Mouse (Mus musculus) limb, embryonic 15.5 days (tissue): ENCODE measurements around the gene Pou2f1. TPM values are rescaled to one million over a fixed set of nuclear protein-coding genes. Genes with fewer than 3 reads are reported as not detected.

Source experiments
- ATAC-seq: fragments of 200-750 bp; cut with Nextera tagmentation; 2 replicates; pipeline ENCODE4 v1.8.0; 2017; ENCODE audit warnings: low read depth, moderate TSS enrichment; ENCODE audit not compliant: insufficient number of reproducible peaks, low FRiP score, low TSS enrichment
- H3K27ac ChIP-seq: fragments of 300-500 bp; sonication (generic); 2 replicates; pipeline ENCODE4 v1.5.1; 2015; ENCODE audit warnings: moderate library complexity, mild to moderate bottlenecking, inconsistent platforms
- H3K27me3 ChIP-seq: fragments of 300-500 bp; sonication (generic); 2 replicates; pipeline ENCODE4 v1.6.1; 2015; ENCODE audit warnings: inconsistent platforms
- H3K36me3 ChIP-seq: fragments of 300-500 bp; sonication (generic); 2 replicates; pipeline ENCODE4 v1.6.1; 2015; ENCODE audit warnings: inconsistent platforms
- H3K4me1 ChIP-seq: fragments of 300-500 bp; sonication (generic); 2 replicates; pipeline ENCODE4 v1.6.1; 2015; ENCODE audit warnings: inconsistent platforms
- H3K4me2 ChIP-seq: fragments of 300-500 bp; sonication (generic); 2 replicates; pipeline ENCODE4 v1.6.1; 2015; ENCODE audit warnings: mild to moderate bottlenecking, inconsistent platforms
- H3K4me3 ChIP-seq: fragments of 300-500 bp; sonication (generic); 2 replicates; pipeline ENCODE4 v1.5.1; 2015; ENCODE audit warnings: mild to moderate bottlenecking, inconsistent platforms
- H3K9ac ChIP-seq: fragments of 300-500 bp; sonication (generic); 2 replicates; pipeline ENCODE4 v1.6.1; 2015; ENCODE audit warnings: inconsistent platforms
- H3K9me3 ChIP-seq: fragments of 300-500 bp; sonication (generic); 2 replicates; pipeline ENCODE4 v1.6.1; 2016; ENCODE audit warnings: inconsistent platforms
- WGBS: fragments of 180-500 bp; shearing (Covaris S2); methylation state at CpG from one replicate; pipeline ENCODE4 v1.1.7; 2015; 5-methylcytosine and 5-hydroxymethylcytosine counted together
- polyA plus RNA-seq: library from polyadenylated mRNA; unstranded; fragments of >200 nt; fragmentation: Nextera tagmentation; extraction: Ambion mirVana; gene quantifications from 2 replicates; pipeline ENCODE4 v1.2.1, GENCODE M21; 2015

Pou2f1 gene
- polyA plus RNA-seq, 1 experiment from 2014 or later: 9.5 TPM

GRCm38 (mm10) chr1:165976672-165977448 lies 25.6 kb downstream of the Pou2f1 start:
- no peak overlapping the region for H3K4me3 ChIP-seq
- WGBS: 61% methylated on average over 7 of the region's 7 CpGs
- no peak overlapping the region for H3K27ac ChIP-seq
- H3K4me2 ChIP-seq: no peak overlapping the region
- H3K4me1 ChIP-seq: 0 out of 2 replicates have a peak, but pooled peaks cover 5% of the 10 kb centered on the region
- H3K36me3 ChIP-seq: no peaks in the 10 kb centered on the region
- no peaks in the 10 kb centered on the region for H3K9me3 ChIP-seq
- ATAC-seq: no peak
- H3K9ac ChIP-seq: no peak overlapping the region
- no peaks in the 10 kb centered on the region for H3K27me3 ChIP-seq

- ATAC-seq: no peak
- H3K4me1 ChIP-seq: no peaks in the 10 kb centered on the region
- no peak overlapping the region for H3K4me3 ChIP-seq
- no peak overlapping the region for H3K4me2 ChIP-seq
- H3K36me3 ChIP-seq: peaks cover 3% of the 10 kb centered on the region
- no peak overlapping the region for H3K27ac ChIP-seq
- H3K9ac ChIP-seq: no peak overlapping the region
- no peaks in the 10 kb centered on the region for H3K9me3 ChIP-seq
- no peaks in the 10 kb centered on the region for H3K27me3 ChIP-seq
- WGBS: 91% methylated on average over 3 of the region's 3 CpGs
These were observed 33.3 kb downstream of the Pou2f1 start for GRCm38 (mm10) chr1:165969001-165969690.

DNA sequence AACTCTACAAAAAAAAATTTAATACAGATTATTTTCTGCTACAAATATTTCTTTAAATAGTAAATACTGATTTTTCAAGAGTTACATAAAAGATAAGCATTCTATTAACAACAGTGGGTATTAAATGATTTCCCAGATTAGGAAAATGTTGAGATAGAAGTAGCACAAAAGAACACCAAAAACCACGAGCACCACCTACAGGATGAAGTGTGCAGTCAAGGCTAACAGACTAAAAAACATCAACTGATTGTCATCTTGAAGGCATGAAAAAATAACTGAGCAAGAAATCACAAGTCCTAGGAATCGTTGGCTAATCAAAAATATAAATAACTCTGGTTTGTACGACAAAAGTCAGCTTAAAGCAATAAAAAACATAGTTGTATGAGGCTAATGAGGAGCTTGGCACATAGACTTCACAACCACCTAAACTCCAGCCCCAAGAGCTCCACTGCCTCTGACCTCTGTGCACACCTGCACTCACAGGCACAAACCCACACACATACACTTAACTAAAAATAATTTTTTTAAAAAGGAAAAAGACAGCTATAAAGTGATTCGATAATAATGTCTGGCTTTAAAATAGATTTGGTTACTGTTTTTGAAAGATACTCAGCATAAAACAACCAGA lies 35.3 kb downstream of the Pou2f1 start:
- WGBS: 42% methylated on average over 4 of the region's 4 CpGs
- H3K9ac ChIP-seq: no peak overlapping the region
- no peak overlapping the region for H3K27ac ChIP-seq
- H3K27me3 ChIP-seq: no peaks in the 10 kb centered on the region
- no peaks in the 10 kb centered on the region for H3K4me1 ChIP-seq
- H3K9me3 ChIP-seq: no peaks in the 10 kb centered on the region
- no peak overlapping the region for H3K4me2 ChIP-seq
- peaks cover 3% of the 10 kb centered on the region for H3K36me3 ChIP-seq
- H3K4me3 ChIP-seq: no peak overlapping the region
- no peak for ATAC-seq

- Histone ChIP-seq H3K27me3 (no peaks in the 10 kb centered on the region), H3K36me3 (peaks cover 3% of the 10 kb centered on the region), H3K4me1 (no peaks in the 10 kb centered on the region), H3K9me3 (no peaks in the 10 kb centered on the region), H3K27ac (no peak overlapping the region), H3K9ac (no peak overlapping the region), H3K4me2 (no peak overlapping the region), H3K4me3 (no peak overlapping the region)
- ATAC-seq: no peak
- 81% methylated on average over 5 of the region's 5 CpGs for WGBS
These were observed 36.1 kb downstream of the Pou2f1 start for GRCm38 (mm10) chr1:165966156-165966914.

DNA sequence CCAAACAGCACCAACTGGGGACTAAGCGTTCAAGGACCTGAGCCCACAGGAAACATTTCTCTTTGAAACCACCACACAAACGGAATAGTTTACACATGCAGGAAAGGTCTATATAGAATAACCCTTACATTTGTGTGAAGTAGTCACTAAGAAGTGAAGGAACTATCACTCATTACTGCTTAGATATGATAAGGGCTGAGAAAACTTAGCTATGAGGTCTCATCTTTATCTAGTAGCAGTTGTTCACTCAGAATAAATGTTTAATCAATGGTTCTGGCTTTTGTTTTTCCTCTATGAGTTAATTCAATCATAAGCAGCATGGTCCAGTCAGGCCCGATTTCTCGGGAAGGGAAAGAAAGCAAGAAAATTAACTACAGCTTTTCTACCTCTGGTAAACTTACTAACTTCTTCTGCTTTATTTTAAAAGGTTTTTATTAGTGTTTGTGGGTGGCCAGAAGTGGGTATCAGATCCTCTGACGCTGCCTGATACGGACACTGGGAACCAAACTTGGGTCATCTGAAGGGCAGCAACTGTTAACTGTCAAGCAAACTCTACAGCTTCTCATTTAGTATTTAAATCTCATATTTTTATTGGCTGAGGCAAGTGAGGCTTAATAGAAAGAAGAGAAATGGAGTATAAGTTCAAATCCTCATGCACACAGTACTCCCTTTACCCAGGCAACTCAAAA lies 40.7 kb downstream of the Pou2f1 start:
- no peak overlapping the region for H3K27ac ChIP-seq
- H3K9ac ChIP-seq: no peak overlapping the region
- ATAC-seq: no peak
- H3K4me3 ChIP-seq: no peak overlapping the region
- H3K4me2 ChIP-seq: no peak overlapping the region
- 60% methylated on average over 6 of the region's 6 CpGs for WGBS
- H3K4me1 ChIP-seq: no peaks in the 10 kb centered on the region
- no peaks in the 10 kb centered on the region for H3K9me3 ChIP-seq
- no peaks in the 10 kb centered on the region for H3K27me3 ChIP-seq
- no peaks in the 10 kb centered on the region for H3K36me3 ChIP-seq

DNA sequence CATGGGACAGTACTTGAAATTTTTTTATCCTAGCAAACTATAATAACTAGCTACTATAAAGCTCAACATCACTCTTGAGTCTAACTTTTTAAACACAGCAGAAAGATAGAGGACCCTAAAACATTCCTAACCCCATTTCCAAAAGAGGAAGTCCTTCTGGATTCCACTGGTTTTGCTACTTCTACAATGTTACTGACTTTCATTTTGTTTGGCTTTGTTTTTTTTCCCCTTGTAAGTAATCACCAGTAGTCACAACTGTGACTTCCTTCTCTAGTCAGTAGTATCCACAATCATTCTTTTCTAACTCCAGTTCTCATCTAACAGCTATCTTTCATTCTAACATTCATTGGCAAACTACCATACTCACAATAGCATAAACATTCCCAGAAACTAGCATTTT lies 44.3 kb downstream of the Pou2f1 start:
- no peaks in the 10 kb centered on the region for H3K4me1 ChIP-seq
- ATAC-seq: no peak
- no peak overlapping the region for H3K27ac ChIP-seq
- no peaks in the 10 kb centered on the region for H3K27me3 ChIP-seq
- H3K4me2 ChIP-seq: no peak overlapping the region
- H3K36me3 ChIP-seq: no peaks in the 10 kb centered on the region
- no peak overlapping the region for H3K9ac ChIP-seq
- no peaks in the 10 kb centered on the region for H3K9me3 ChIP-seq
- no peak overlapping the region for H3K4me3 ChIP-seq

- no peak for ATAC-seq
- H3K4me3 ChIP-seq: no peak overlapping the region
- H3K9me3 ChIP-seq: no peaks in the 10 kb centered on the region
- H3K27ac ChIP-seq: no peak overlapping the region
- H3K4me1 ChIP-seq: no peaks in the 10 kb centered on the region
- 65% methylated on average over 2 of the region's 2 CpGs for WGBS
- H3K9ac ChIP-seq: no peak overlapping the region
- H3K4me2 ChIP-seq: no peak overlapping the region
- no peaks in the 10 kb centered on the region for H3K27me3 ChIP-seq
- no peaks in the 10 kb centered on the region for H3K36me3 ChIP-seq
These were observed 54.2 kb downstream of the Pou2f1 start for GRCm38 (mm10) chr1:165948214-165948813.

- H3K9ac ChIP-seq: no peak overlapping the region
- no peak overlapping the region for H3K4me2 ChIP-seq
- no peaks in the 10 kb centered on the region for H3K36me3 ChIP-seq
- 97% methylated on average over 1 of the region's 1 CpGs for WGBS
- no peak overlapping the region for H3K27ac ChIP-seq
- no peak for ATAC-seq
- no peak overlapping the region for H3K4me3 ChIP-seq
- no peaks in the 10 kb centered on the region for H3K9me3 ChIP-seq
- no peaks in the 10 kb centered on the region for H3K27me3 ChIP-seq
- no peaks in the 10 kb centered on the region for H3K4me1 ChIP-seq
These were observed 59.2 kb downstream of the Pou2f1 start for GRCm38 (mm10) chr1:165943270-165943669.

DNA sequence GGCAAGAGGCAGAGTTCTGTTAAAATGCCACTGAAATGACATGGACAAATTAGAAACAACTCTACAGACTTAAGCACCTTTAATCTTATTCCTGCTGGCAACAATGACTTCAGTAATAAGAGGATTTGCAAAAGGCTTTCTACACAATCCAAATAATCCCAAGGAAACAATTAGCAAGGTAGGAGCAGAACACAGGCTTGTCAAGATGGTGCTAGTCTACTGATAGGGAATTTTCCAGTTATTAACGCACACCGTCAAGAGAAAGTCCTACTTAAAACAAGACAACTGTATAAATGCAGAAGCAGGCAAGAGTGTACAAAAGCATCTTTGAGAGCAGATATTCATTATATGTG lies 67.0 kb downstream of the Pou2f1 start:
- H3K36me3 ChIP-seq: no peaks in the 10 kb centered on the region
- no peak overlapping the region for H3K27ac ChIP-seq
- no peak for ATAC-seq
- no peaks in the 10 kb centered on the region for H3K27me3 ChIP-seq
- no peak overlapping the region for H3K9ac ChIP-seq
- H3K4me3 ChIP-seq: no peak overlapping the region
- no peaks in the 10 kb centered on the region for H3K9me3 ChIP-seq
- no peak overlapping the region for H3K4me2 ChIP-seq
- WGBS: 85% methylated on average over 2 of the region's 2 CpGs
- no peaks in the 10 kb centered on the region for H3K4me1 ChIP-seq

DNA sequence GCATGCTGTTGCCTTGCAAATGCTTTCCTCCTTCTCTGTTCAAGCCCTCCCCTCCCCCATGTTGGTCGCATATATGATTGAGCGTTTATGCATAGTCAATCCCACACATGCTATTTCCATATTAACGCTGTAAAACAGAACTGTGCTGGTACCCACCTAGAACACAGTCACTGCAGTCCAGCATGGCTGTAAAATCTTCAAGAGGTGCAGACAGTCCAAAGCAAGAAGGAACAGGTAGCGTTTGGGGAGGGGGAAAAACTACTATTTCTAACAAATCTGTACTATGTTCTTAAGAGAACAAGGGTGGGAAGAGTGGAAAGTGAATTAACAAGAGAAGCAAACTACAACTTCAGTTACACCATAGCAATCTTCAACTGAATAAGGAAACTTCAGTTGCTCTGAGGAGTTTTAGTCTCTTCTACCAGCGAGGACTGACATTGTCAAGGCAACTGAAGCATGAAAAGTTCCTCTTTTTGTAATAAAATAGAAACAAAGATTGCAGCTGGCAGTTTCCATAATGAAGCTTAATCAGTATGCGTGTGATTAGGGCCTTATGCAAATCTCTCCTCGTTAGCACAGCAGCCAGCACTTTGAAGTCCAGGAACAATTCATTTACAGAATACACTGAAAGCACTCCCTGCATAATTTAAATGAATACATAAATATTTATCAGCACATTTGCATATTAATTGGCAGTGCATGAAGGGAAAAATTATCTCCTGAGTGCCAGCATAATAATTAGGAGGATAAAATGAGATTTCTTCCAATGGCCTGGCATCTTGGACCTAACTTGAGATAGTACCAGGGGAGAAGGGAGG lies 67.6 kb downstream of the Pou2f1 start:
- Histone ChIP-seq H3K27ac (no peak overlapping the region), H3K4me3 (no peak overlapping the region), H3K4me1 (no peaks in the 10 kb centered on the region), H3K4me2 (no peak overlapping the region), H3K36me3 (no peaks in the 10 kb centered on the region), H3K9ac (no peak overlapping the region), H3K27me3 (no peaks in the 10 kb centered on the region), H3K9me3 (no peaks in the 10 kb centered on the region)
- 69% methylated on average over 7 of the region's 7 CpGs for WGBS
- ATAC-seq: no peak
